Mouse (Mus musculus) lung, postnatal 0 days (tissue): ENCODE measurements around the gene Sdhaf2. TPM values are rescaled to one million over a fixed set of nuclear protein-coding genes. Genes with fewer than 3 reads are reported as not detected.

Experiments
- ATAC-seq: fragments of 200-750 bp; cut with Nextera tagmentation; 2 replicates; pipeline ENCODE4 v1.8.0; 2017; ENCODE audit warnings: moderate library complexity
- DNase-seq: peaks from one replicate; pipeline ENCODE4 v3.0.0-alpha.2; 2016; ENCODE audit warnings: low spot score
- H3K27ac ChIP-seq: fragments of 300-500 bp; sonication (generic); 2 replicates; pipeline ENCODE4 v1.5.1; 2014; ENCODE audit warnings: antibody characterized with exemption, mild to moderate bottlenecking, low read length, mixed read lengths
- H3K27me3 ChIP-seq: fragments of 300-500 bp; sonication (generic); replicated peaks from 2 replicates; pipeline ENCODE4 v1.6.1; 2014; ENCODE audit warnings: low read length, mixed read lengths; ENCODE audit not compliant: insufficient read depth
- H3K36me3 ChIP-seq: fragments of 300-500 bp; sonication (generic); 2 replicates; pipeline ENCODE4 v1.6.1; 2014; ENCODE audit warnings: low read length, mixed read lengths; ENCODE audit not compliant: insufficient read depth
- H3K4me1 ChIP-seq: fragments of 300-500 bp; sonication (generic); 2 replicates; pipeline ENCODE4 v1.6.1; 2014; ENCODE audit warnings: antibody characterized with exemption, low read depth, low read length, mixed read lengths; ENCODE audit not compliant: insufficient read depth
- H3K4me2 ChIP-seq: fragments of 300-500 bp; sonication (generic); replicated peaks from 2 replicates; pipeline ENCODE4 v1.6.1; 2014; ENCODE audit warnings: low read depth, mild to moderate bottlenecking, low read length, moderate library complexity, mixed read lengths
- H3K4me3 ChIP-seq: fragments of 300-500 bp; sonication (generic); 2 replicates; pipeline ENCODE4 v1.5.1; 2014; ENCODE audit warnings: low read depth, low read length
- H3K9ac ChIP-seq: fragments of 300-500 bp; sonication (generic); replicated peaks from 2 replicates; pipeline ENCODE4 v1.6.1; 2014; ENCODE audit warnings: low read depth, mild to moderate bottlenecking
- H3K9me3 ChIP-seq: fragments of 300-500 bp; sonication (generic); 2 replicates; pipeline ENCODE4 v1.6.1; 2016; ENCODE audit warnings: low read length, mixed read lengths
- CTCF ChIP-seq: IDR thresholded peaks from 2 replicates; pipeline ENCODE4 v1.5.1; 2016; ENCODE audit warnings: antibody characterized with exemption, mild to moderate bottlenecking
- EP300 ChIP-seq: IDR thresholded peaks from 2 replicates; pipeline ENCODE4 v1.6.1; 2016; ENCODE audit warnings: antibody characterized with exemption, mild to moderate bottlenecking, control low read depth
- WGBS: fragments of 180-500 bp; shearing (Covaris S2); extraction: QIAGEN DNeasy Blood & Tissue Kit; methylation state at CpG from one replicate; pipeline ENCODE4 v1.1.7; 2014; 5-methylcytosine and 5-hydroxymethylcytosine counted together
- polyA plus RNA-seq: library from polyadenylated mRNA; unstranded; fragments of >200 nt; fragmentation: Nextera tagmentation; extraction: Ambion mirVana; gene quantifications from 2 replicates; pipeline ENCODE4 v1.2.1, GENCODE M21; 2015

Sdhaf2 gene
- polyA plus RNA-seq, 1 experiment from 2014 or later = 49.8 TPM

GRCm38 (mm10) chr19:10530082-10530481 is 4.1 kb upstream of the Sdhaf2 start:
- TF ChIP-seq CTCF (peak; percentile 18; the same call in 1 of the 2 replicates), EP300 (no peak)
- WGBS = 88% methylated on average over 1 of the region's 1 CpGs

GRCm38 (mm10) chr19:10525106-10525901 is 638 bp downstream of the Sdhaf2 start, which contains the start of gene Cpsf7:
Cpsf7 (plus strand) TSS chr19:10525266.
- no peaks in the 10 kb centered on the region; the same call in 1 of the 2 replicates for H3K36me3 ChIP-seq
- peak within 1 kb of the TSS; percentile 69 for H3K4me2 ChIP-seq
- ATAC-seq = peak; percentile 94
- under 1% methylated on average over 49 of the region's 93 CpGs for WGBS
- peak; percentile 95 for DNase-seq
- no peaks in the 10 kb centered on the region for H3K27me3 ChIP-seq
- peak within 1 kb of the TSS; percentile 98 for H3K9ac ChIP-seq
- H3K9me3 ChIP-seq = no peaks in the 10 kb centered on the region
- peak within 1 kb of the TSS; percentile 94 for H3K4me3 ChIP-seq
- peak within 1 kb of the TSS; percentile 99 for H3K27ac ChIP-seq
- no peak for TF ChIP-seq EP300
- TF ChIP-seq CTCF = no peak
- H3K4me1 ChIP-seq = peaks cover 8% of the 10 kb centered on the region; the same call in 1 of the 2 replicates

More at GRCm38 (mm10) chr19:10530082-10530481, 4.1 kb upstream of the Sdhaf2 start:
- ATAC-seq = no peak
- no peak for DNase-seq
- Histone ChIP-seq H3K27me3 (no peaks in the 10 kb centered on the region), H3K36me3 (peaks cover 10% of the 10 kb centered on the region), H3K9ac (no peak overlapping the region), H3K9me3 (no peaks in the 10 kb centered on the region), H3K4me1 (peaks cover 8% of the 10 kb centered on the region; the same call in 1 of the 2 replicates), H3K4me3 (no peak overlapping the region), H3K4me2 (no peak overlapping the region), H3K27ac (no peak overlapping the region)

- H3K9me3 ChIP-seq = no peaks in the 10 kb centered on the region
- peak overlapping the region; percentile 69 for H3K4me2 ChIP-seq
- peak overlapping the region; percentile 99 for H3K27ac ChIP-seq
- no peaks in the 10 kb centered on the region for H3K27me3 ChIP-seq
- H3K4me1 ChIP-seq = peaks cover 8% of the 10 kb centered on the region; the same call in 1 of the 2 replicates
- ATAC-seq (no peak; the same call in 1 of the 2 replicates), DNase-seq (no peak)
- WGBS = 1% methylated on average over 19 of the region's 19 CpGs
- H3K36me3 ChIP-seq = no peaks in the 10 kb centered on the region; the same call in 1 of the 2 replicates
- TF ChIP-seq CTCF (no peak), EP300 (no peak)
- H3K4me3 ChIP-seq = peak overlapping the region; percentile 94
- H3K9ac ChIP-seq = peak overlapping the region; percentile 98
Measured at GRCm38 (mm10) chr19:10524784-10525105, 1.2 kb downstream of the Sdhaf2 start.

GRCm38 (mm10) chr19:10523483-10524080 is 2.4 kb downstream of the Sdhaf2 start:
- H3K27ac ChIP-seq = no peak overlapping the region
- ATAC-seq (no peak), DNase-seq (no peak)
- no peak overlapping the region for H3K9ac ChIP-seq
- WGBS = 57% methylated on average over 5 of the region's 5 CpGs
- no peak for TF ChIP-seq EP300
- no peak for TF ChIP-seq CTCF
- peaks cover 8% of the 10 kb centered on the region; the same call in 1 of the 2 replicates for H3K4me1 ChIP-seq
- no peaks in the 10 kb centered on the region for H3K27me3 ChIP-seq
- no peaks in the 10 kb centered on the region for H3K36me3 ChIP-seq
- H3K9me3 ChIP-seq = no peaks in the 10 kb centered on the region
- no peak overlapping the region for H3K4me2 ChIP-seq
- H3K4me3 ChIP-seq = no peak overlapping the region

GRCm38 (mm10) chr19:10521926-10522325 is 4.0 kb downstream of the Sdhaf2 start:
- Histone ChIP-seq H3K27me3 (no peaks in the 10 kb centered on the region), H3K4me1 (peaks cover 8% of the 10 kb centered on the region; the same call in 1 of the 2 replicates), H3K4me2 (no peak overlapping the region), H3K36me3 (peaks cover 1% of the 10 kb centered on the region; the same call in 1 of the 2 replicates), H3K27ac (no peak overlapping the region), H3K9me3 (no peaks in the 10 kb centered on the region), H3K4me3 (no peak overlapping the region), H3K9ac (no peak overlapping the region)
- WGBS = 73% methylated on average over 1 of the region's 1 CpGs
- no peak for TF ChIP-seq EP300
- TF ChIP-seq CTCF = no peak
- DNase-seq (no peak), ATAC-seq (no peak)

- peak; percentile 73 for TF ChIP-seq CTCF
- TF ChIP-seq EP300 = no peak
- H3K27me3 ChIP-seq = no peaks in the 10 kb centered on the region
- H3K4me2 ChIP-seq = no peak overlapping the region
- ATAC-seq (no peak), DNase-seq (peak; percentile 69)
- no peaks in the 10 kb centered on the region for H3K4me1 ChIP-seq
- no peaks in the 10 kb centered on the region for H3K9me3 ChIP-seq
- WGBS = 49% methylated on average over 1 of the region's 1 CpGs
- no peak overlapping the region for H3K9ac ChIP-seq
- H3K27ac ChIP-seq = no peak overlapping the region
- peaks cover 10% of the 10 kb centered on the region; the same call in 1 of the 2 replicates for H3K36me3 ChIP-seq
- no peak overlapping the region for H3K4me3 ChIP-seq
Measured at GRCm38 (mm10) chr19:10520355-10520754, 5.6 kb downstream of the Sdhaf2 start.
